Mouse (Mus musculus): ENCODE measurements around the gene Agbl4. TPM values are rescaled to one million over a fixed set of nuclear protein-coding genes. Genes with fewer than 3 reads are reported as not detected.

The Agbl4 gene
- total RNA-seq, 2 experiments from 2014 or later: not detected

DNA sequence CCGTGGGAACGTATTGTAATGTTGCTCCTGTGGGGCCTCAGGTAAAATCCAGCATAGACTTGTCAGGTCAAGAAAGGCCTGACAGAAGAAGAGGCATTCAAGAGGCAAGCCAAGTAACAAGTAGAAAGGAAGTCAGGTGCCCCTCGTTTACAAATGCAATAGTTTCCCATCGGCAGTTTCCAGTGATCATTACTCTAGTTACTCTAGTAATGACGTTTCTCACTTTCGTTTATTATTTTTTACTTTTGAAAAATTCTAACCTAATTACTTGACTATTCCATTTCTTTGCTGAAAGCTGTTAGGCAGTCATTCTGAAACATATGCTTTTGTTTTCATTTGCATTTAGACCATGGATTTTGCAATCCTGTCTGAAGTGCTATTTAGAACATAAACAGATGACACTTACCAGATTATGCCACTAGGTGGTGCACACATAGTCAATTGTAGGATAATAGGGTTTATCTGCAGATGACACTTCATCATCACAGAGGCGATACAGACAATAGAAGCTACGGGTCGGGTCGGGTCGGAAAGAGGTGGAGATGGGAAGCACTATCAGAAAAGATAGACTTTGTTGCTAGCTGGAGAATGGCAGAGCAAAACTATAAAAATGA, 930.4 kb downstream of the Agbl4 start:
- no peak for DNase-seq
- peak; percentile 68 for TF ChIP-seq CTCF (IDR thresholded peaks at IDR 0.05)
- H3K4me3 ChIP-seq: no peak overlapping the region
- intact Hi-C loops (cut with DNase I): loop anchor here (2.0 kb wide), 1 partner anchor 299 kb away; no protein-coding TSS in a partner anchor
- no peak overlapping the region for H3K27ac ChIP-seq

DNA sequence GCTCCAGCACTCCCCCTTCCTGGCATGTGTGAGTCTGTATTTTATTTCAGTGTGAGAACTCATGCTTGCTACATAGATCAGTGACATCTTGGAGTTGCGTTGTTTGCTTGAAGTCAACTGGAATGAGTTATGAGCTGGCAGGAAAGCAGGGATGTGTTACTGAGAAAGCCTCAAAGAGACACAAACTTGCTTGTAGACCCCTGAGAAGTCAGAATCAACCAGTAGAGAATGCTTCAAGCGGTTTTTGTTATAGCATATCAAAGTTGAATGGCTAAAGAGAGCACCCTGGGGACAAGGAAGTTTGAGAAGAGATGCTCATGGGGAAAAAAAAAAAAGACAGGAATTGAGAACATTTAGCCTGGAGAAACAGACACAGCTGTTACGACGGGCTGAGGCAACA, 932.0 kb downstream of the Agbl4 start:
- intact Hi-C loops (cut with DNase I): loop anchor here (2.0 kb wide), 1 partner anchor 297 kb away; no protein-coding TSS in a partner anchor
- no peak for DNase-seq
- TF ChIP-seq CTCF (IDR thresholded peaks at IDR 0.05): no peak

DNA sequence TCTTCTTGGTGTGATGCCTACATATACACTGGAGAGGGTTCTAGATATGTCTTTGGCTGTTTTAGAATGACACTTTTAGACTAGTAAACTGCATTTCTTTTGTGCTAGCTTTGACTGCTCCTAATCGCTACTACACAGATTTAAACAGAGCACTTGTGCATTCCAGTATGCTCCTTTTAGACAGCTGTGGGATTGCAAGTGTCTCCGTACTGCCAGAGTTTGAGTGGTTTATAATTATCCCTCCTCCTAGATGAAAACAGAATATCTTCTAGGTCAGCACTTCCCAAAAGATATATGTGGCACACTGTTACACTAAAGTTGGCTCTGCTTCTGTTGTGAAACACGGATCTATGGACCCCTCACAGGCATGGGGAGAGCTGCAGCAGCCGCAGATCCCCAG, 935.4 kb downstream of the Agbl4 start:
- H3K27ac ChIP-seq: no peak overlapping the region
- DNase-seq: no peak
- TF ChIP-seq CTCF (IDR thresholded peaks at IDR 0.05): no peak
- no peak overlapping the region for H3K4me3 ChIP-seq
- intact Hi-C loops (cut with DNase I): no loop called here

More for the DNA sequence above, 932.0 kb downstream of the Agbl4 start:
- H3K4me3 ChIP-seq: no peak overlapping the region
- no peak overlapping the region for H3K27ac ChIP-seq

DNA sequence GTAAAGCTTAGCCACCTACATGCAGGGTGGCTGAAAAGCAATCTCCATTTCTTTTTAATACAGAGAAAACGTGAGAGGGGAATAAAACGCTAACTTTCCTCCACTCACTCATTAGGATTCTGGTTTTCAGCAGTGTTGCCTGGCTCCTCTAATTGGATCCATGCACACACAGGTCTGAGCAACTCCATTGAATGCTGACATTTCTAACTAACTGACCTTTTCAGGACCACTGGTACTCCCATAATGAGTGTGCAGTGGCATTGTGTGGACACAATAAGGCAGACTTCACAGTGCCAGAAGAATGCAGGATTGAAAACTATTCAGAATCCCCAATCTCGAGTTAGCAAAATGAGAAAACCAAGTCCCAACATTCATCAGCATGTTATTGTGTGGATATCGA, 952.5 kb downstream of the Agbl4 start:
- intact Hi-C loops (cut with DNase I): no loop called here
- H3K4me3 ChIP-seq: no peak overlapping the region
- DNase-seq: no peak
- TF ChIP-seq CTCF (IDR thresholded peaks at IDR 0.05): no peak
- H3K27ac ChIP-seq: no peak overlapping the region

DNA sequence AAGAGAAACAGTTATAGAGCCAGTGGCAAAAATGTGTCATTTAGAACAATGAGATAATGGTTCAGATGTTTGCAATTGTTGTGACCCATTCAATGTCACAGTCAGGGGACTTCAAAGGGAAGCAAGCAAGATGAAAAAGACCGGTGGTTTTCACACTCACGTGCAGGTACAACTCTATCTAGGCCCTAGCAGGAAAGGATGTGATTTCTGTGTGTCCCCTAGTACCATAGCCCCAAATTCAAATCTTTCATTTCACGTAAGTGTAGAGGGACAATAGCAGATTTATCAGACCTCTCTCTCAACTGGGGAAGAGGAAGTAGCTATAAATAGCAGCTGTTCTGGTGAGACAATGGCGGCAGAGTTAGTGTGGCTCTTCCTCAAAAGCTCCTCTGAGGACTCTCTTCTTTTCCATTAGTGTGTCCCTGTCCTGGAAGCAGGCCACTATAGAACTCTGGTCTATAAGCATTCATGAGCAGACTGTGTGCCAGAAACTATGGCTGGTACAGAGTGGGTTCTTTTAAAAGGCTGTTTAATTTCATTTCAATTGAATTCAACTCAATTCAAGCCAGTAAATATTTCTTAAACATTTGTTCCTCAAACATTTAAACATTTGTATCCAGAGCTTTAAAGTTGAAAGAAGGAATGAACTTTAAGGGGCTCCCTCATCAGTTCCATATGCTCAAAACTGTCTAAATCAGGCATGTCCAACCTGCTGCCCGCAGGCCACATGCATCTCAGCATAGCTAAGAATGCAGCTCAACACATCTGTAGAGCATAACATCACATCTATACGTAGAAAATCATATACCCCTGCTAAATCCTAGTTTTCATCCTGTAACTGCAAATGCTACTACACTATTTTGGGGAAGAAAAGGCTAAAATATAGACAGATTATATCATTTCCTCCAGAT, 953.4 kb downstream of the Agbl4 start:
- no peak for TF ChIP-seq CTCF (IDR thresholded peaks at IDR 0.05)
- intact Hi-C loops (cut with DNase I): no loop called here
- Histone ChIP-seq H3K4me3 (no peak overlapping the region), H3K27ac (no peak overlapping the region)
- no peak for DNase-seq

DNA sequence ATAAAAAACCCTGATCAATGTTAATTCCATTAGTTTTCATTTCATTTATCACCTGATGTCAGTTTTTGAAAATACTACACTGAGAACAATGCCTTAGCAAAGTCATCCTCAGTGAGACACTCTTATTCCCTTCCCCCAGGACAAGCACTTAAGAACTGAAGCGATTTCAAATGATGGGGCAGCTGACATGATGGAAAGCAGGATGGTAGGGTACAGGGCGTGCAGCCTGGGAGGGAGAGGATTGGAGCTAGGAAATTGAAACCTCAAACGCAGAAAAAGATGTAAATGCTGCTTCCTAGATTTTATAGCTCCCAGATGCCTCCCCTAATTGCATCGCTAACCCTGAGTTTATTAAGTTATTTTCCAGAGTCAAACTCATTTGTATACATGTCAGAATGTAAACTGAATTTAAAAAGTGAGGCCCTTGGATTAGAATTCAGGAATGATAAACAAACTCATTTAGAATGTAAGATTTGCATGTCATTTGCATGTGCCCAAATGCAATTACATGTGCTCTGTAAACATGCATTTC, 959.2 kb downstream of the Agbl4 start:
- no peak for DNase-seq
- TF ChIP-seq CTCF (IDR thresholded peaks at IDR 0.05): no peak
- intact Hi-C loops (cut with DNase I): no loop called here
- Histone ChIP-seq H3K4me3 (no peak overlapping the region), H3K27ac (no peak overlapping the region)

DNA sequence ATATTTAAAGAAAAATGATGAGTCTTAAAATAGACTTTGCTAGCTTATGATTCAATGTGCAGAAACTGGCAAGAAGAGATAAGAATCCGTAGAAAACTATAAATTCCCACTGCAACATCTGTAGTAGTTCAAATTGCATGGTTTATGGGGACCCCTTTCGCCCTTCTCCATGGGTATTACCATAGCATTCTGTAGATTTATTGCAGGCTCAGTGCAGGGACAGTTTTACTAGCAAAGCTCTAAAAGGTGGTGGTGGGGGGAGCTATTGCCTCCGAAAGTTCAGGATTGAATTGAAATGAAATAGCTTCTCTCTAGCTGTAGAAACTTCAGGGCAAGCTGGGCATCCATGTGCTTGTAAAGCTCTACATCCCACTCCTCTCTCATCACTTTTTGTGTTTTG, 959.7 kb downstream of the Agbl4 start:
- TF ChIP-seq CTCF (IDR thresholded peaks at IDR 0.05): no peak
- DNase-seq: no peak
- Histone ChIP-seq H3K27ac (no peak overlapping the region), H3K4me3 (no peak overlapping the region)
- intact Hi-C loops (cut with DNase I): no loop called here

DNA sequence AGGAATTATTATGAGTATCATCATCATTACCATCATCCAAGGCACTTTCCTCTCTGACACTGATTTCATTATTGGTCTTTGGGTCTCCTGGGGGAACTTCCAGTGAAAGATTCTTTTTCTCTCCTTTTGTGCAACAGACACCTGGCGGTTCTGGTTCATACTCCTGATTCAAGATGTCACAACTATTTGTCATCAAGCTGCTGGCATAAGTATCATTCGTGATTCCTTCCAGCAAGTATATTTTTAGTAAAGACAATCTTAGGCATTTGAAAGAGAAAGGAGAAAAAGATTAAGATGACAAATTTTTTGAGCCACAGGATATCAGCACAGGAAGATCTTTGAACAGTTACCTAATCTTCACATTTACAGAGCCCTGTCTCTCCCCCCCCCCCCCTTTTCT, 966.7 kb downstream of the Agbl4 start:
- Histone ChIP-seq H3K4me3 (no peak overlapping the region), H3K27ac (no peak overlapping the region)
- intact Hi-C loops (cut with DNase I): no loop called here
- no peak for TF ChIP-seq CTCF (IDR thresholded peaks at IDR 0.05)
- DNase-seq: no peak

DNA sequence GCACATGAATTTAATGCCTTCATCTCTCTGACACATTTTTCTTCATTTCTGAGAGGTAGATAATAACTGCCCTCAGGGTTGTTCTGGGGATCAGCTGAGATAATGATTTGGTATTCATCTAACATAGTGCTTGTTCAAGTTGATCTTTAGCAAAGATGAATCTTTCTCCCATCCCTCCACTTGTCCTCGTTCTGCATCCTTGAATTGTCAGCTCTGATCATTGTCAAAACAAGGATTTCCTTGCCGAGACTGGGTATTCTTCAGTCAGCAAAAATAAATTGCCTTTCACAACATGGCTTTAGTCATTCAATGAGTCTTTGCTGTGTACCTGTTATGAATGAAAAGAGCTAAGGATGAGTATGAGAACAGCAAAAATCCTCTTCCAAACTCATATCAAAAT, 970.3 kb downstream of the Agbl4 start:
- intact Hi-C loops (cut with DNase I): no loop called here
- Histone ChIP-seq H3K27ac (no peak overlapping the region), H3K4me3 (no peak overlapping the region)
- TF ChIP-seq CTCF (IDR thresholded peaks at IDR 0.05): no peak
- DNase-seq: no peak

DNA sequence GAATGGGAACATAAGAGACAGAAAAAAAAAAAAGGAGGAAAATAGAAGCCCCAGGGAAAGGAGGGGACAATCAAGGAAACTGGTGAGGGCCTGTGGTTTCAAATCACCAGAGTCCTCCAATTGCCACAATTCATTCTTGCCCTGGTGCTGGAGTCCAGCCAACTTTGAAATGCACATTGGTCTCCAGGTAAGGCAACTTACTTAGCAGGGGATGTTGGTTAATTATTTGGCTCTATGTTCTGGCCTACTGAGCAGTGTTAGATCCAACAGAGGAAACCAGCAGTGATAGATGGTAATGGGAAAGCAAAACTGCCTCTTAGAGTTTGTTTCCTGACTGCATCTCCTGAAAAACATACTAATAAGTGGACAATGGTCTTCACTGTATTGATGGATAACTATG, 979.7 kb downstream of the Agbl4 start:
- Histone ChIP-seq H3K27ac (no peak overlapping the region), H3K4me3 (no peak overlapping the region)
- no peak for DNase-seq
- no peak for TF ChIP-seq CTCF (IDR thresholded peaks at IDR 0.05)
- intact Hi-C loops (cut with DNase I): no loop called here

DNA sequence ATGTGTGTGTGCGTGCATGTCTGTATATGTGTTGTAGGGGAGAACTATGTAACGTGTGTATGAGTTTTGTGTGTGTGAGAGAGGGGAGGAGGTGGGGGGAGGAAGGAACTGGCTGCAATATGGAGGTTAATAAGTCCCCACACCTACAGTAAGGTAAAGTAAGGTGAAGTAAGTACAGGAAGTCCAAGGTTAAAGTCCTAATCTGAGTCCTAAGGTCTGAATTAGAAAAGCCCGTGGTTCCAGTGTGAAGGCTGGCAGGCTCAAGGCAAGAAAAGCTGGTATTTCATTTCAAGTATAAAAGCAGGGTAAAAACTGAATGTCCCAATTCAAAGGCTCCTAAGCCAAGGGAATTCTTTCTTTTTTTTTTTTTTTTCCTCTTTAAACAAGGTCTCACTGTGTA, 980.6 kb downstream of the Agbl4 start:
- TF ChIP-seq CTCF (IDR thresholded peaks at IDR 0.05): no peak
- intact Hi-C loops (cut with DNase I): no loop called here
- H3K27ac ChIP-seq: no peak overlapping the region
- no peak for DNase-seq
- no peak overlapping the region for H3K4me3 ChIP-seq

DNA sequence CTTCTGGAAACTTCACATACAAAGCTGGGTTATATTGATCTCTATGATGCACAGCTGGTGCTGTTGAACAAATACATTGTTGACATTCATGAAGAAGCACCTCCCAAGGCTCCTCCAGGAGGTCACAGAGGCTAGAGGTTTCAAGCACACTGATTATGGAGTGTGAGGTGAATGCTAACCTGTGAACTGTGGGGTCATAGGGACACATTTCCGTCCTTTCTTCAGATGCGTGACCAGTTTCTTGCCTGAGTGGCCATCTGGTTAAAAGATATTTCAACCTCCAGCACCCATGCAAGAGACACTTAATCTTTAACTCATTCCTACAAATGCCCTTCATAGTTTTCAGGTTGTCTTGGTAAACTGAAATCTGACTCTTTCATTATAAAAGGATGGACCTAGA, 985.6 kb downstream of the Agbl4 start:
- no peak for TF ChIP-seq CTCF (IDR thresholded peaks at IDR 0.05)
- intact Hi-C loops (cut with DNase I): no loop called here
- DNase-seq: no peak
- Histone ChIP-seq H3K4me3 (no peak overlapping the region), H3K27ac (no peak overlapping the region)

DNA sequence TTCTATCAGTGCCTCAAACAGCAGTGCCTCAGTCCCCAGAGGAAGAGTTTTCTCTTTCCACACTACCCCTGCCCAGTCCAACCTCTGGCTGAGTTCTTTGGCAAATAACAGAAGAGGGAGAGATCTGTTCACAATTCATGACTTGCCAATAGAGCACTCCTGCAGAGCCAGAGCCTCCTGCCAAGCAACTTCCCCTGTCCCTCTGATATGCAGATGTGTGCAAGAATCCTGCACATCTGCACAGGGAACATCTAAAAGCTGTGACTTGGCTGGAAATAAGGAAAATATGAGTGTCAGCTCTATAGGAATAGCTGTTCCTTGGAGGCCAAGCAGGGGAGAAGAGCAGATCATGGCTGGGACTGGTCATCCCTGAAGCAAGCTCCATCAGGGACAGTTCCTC, 993.3 kb downstream of the Agbl4 start:
- no peak for DNase-seq
- intact Hi-C loops (cut with DNase I): no loop called here
- Histone ChIP-seq H3K27ac (no peak overlapping the region), H3K4me3 (no peak overlapping the region)
- TF ChIP-seq CTCF (IDR thresholded peaks at IDR 0.05): no peak
